Mouse (Mus musculus): ENCODE measurements around the gene Large1.
"Not testable (repeated sequence)": the region's sequence is repeated elsewhere in the genome, so short reads cannot be mapped to it uniquely, and the experiment has no call there.

Gene Large1

GRCm38 (mm10) chr8:73353108-73353793 lies at the start of gene Large1:
Gene Large1, minus strand, starts transcription at chr8:73353540.
- peak; percentile 99 for DNase-seq (ENCODE audit: low read depth, low spot score)

- DNase-seq (ENCODE audit: low read depth, low spot score) = no peak
These were observed 47.0 kb upstream of the Large1 start for GRCm38 (mm10) chr8:73400343-73400742.

GRCm38 (mm10) chr8:73373001-73373400 lies 19.7 kb upstream of the Large1 start:
- DNase-seq (ENCODE audit: low read depth, low spot score) = not testable (repeated sequence)

- peak; percentile 78 for DNase-seq (ENCODE audit: low read depth, low spot score)
These were observed 2.6 kb upstream of the Large1 start for GRCm38 (mm10) chr8:73355979-73356378.

GRCm38 (mm10) chr8:73354201-73354881 lies 1.0 kb upstream of the Large1 start:
- peak; percentile 62 for DNase-seq (ENCODE audit: low read depth, low spot score)

GRCm38 (mm10) chr8:73353794-73354179 lies 447 bp upstream of the Large1 start:
- no peak for DNase-seq (ENCODE audit: low read depth, low spot score)

GRCm38 (mm10) chr8:73352301-73353107 lies 836 bp downstream of the Large1 start:
- peak; percentile 63 for DNase-seq (ENCODE audit: low read depth, low spot score)

- peak; percentile 78 for DNase-seq (ENCODE audit: low read depth, low spot score)
These were observed 3.0 kb downstream of the Large1 start for GRCm38 (mm10) chr8:73350366-73350765.

GRCm38 (mm10) chr8:73342761-73343395 lies 10.5 kb downstream of the Large1 start:
- DNase-seq (ENCODE audit: low read depth, low spot score) = no peak

- DNase-seq (ENCODE audit: low read depth, low spot score) = peak; percentile 50
These were observed 16.5 kb downstream of the Large1 start for GRCm38 (mm10) chr8:73336845-73337244.

GRCm38 (mm10) chr8:73329131-73329530 lies 24.2 kb downstream of the Large1 start:
- no peak for DNase-seq (ENCODE audit: low read depth, low spot score)

- no peak for DNase-seq (ENCODE audit: low read depth, low spot score)
These were observed 25.3 kb downstream of the Large1 start for GRCm38 (mm10) chr8:73328056-73328455.

- no peak for DNase-seq (ENCODE audit: low read depth, low spot score)
These were observed 28.7 kb downstream of the Large1 start for GRCm38 (mm10) chr8:73324667-73325066.

GRCm38 (mm10) chr8:73323591-73323990 lies 29.7 kb downstream of the Large1 start:
- DNase-seq (ENCODE audit: low read depth, low spot score) = no peak

GRCm38 (mm10) chr8:73319500-73319899 lies 33.8 kb downstream of the Large1 start:
- not testable (repeated sequence) for DNase-seq (ENCODE audit: low read depth, low spot score)

GRCm38 (mm10) chr8:73313911-73314310 lies 39.4 kb downstream of the Large1 start:
- no peak for DNase-seq (ENCODE audit: low read depth, low spot score)

GRCm38 (mm10) chr8:73312714-73313607 lies 40.4 kb downstream of the Large1 start:
- DNase-seq (ENCODE audit: low read depth, low spot score) = peak; percentile 6

- no peak for DNase-seq (ENCODE audit: low read depth, low spot score)
These were observed 42.9 kb downstream of the Large1 start for GRCm38 (mm10) chr8:73310471-73310870.

GRCm38 (mm10) chr8:73310036-73310435 lies 43.3 kb downstream of the Large1 start:
- DNase-seq (ENCODE audit: low read depth, low spot score) = no peak

GRCm38 (mm10) chr8:73303907-73304306 lies 49.4 kb downstream of the Large1 start:
- DNase-seq (ENCODE audit: low read depth, low spot score) = no peak

- DNase-seq (ENCODE audit: low read depth, low spot score) = no peak
These were observed 50.4 kb downstream of the Large1 start for GRCm38 (mm10) chr8:73302947-73303346.
